Mouse (Mus musculus) stomach, postnatal 0 days (tissue): ENCODE data around the gene Pdzk1ip1.

Experiments
- CTCF ChIP-seq: IDR thresholded peaks from 2 replicates; pipeline ENCODE4 v1.5.1; 2016; ENCODE audit warnings: antibody characterized with exemption, low read depth, mild to moderate bottlenecking, moderate library complexity
- EP300 ChIP-seq: optimal IDR thresholded peaks from 2 replicates; pipeline ENCODE3; 2016; ENCODE audit warnings: antibody characterized with exemption

DNA sequence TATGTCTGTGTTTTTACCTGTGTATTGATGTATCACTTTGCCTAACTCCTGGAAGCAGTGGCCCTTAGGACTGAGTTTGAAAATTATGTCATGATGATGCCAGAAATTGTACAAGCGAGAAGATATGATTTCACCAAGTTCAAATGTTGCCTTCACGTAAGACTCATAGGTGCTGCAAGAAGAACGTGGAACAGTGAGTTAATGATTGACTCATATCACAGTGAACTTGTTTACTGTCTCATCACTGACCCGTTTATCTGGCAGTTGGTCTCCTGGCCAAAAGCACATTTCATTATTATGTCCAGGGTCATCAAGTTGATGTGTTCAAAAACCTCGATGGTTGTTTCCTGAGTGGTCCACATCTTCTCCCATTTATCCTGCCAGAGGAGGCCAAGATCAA is 33.1 kb downstream of the Pdzk1ip1 start:
- TF ChIP-seq EP300 (no peak), CTCF (no peak)
